Comparison of ENCODE assay signal across 8 mouse cellular contexts in the genomic region with DNA sequence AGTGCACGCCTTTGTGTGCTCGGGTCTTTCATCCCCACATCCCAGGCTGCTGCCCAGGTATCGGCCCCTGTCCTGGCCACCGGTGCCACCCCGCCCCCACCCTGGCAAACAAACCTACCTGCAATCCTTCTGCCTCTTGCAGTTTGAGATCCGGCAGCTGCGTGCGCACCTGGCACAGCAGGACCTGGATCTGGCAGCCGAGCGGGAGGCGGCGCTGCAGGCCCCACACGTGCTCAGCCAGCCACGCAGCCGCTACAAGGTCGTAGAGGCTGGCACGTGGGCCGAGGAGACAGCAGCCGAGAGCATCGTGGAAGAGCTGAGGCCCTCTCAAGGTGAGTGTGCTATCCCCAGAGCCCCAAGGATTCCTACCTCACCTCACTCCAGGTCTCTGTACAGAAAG.
DNase-seq lines count a peak whose midpoint lies in the region; ATAC-seq lines count a peak whose summit lies in the region.

No protein-coding gene starts in this region.

- intact Hi-C loops in heart, postnatal 36 days (cut with DNase I) = no loop called here

- no peak overlapping the region for H3K4me2 ChIP-seq in forebrain, embryonic 11.5 days (ENCODE audit: low read depth, low read length, severe bottlenecking)
- H3K4me2 ChIP-seq in kidney, embryonic 15.5 days = peak overlapping the region; percentile 44

- 25% methylated on average over 20 of the region's 20 CpGs for WGBS in forebrain, embryonic 11.5 days
- 17% methylated on average over 20 of the region's 20 CpGs for WGBS in kidney, embryonic 15.5 days

- no peaks in the 10 kb centered on the region for H3K36me3 ChIP-seq in forebrain, embryonic 11.5 days (ENCODE audit: control insufficient read depth, insufficient read depth, low read length)
- H3K36me3 ChIP-seq in kidney, embryonic 15.5 days = no peaks in the 10 kb centered on the region

- 0 out of 2 replicates have a peak, but pooled peaks have one; percentile 14 for ATAC-seq in forebrain, embryonic 11.5 days (replicated peaks; ENCODE audit: low FRiP score)
- ATAC-seq in kidney, embryonic 15.5 days (replicated peaks; ENCODE audit: low FRiP score) = no peak

- H3K9me3 ChIP-seq in forebrain, embryonic 11.5 days (ENCODE audit: control insufficient read depth, low read length) = no peaks in the 10 kb centered on the region
- no peaks in the 10 kb centered on the region for H3K9me3 ChIP-seq in kidney, embryonic 15.5 days (replicated peaks)

- H3K9ac ChIP-seq in forebrain, embryonic 11.5 days (ENCODE audit: low read length) = 0 out of 2 replicates have a peak overlapping the region, but pooled peaks have one; percentile 12
- H3K9ac ChIP-seq in kidney, embryonic 15.5 days = no peak overlapping the region

- no peak overlapping the region for H3K4me3 ChIP-seq in forebrain, embryonic 11.5 days (ENCODE audit: low read depth, low read length)
- H3K4me3 ChIP-seq in kidney, embryonic 15.5 days (replicated peaks) = 0 out of 2 replicates have a peak overlapping the region, but pooled peaks have one; percentile 1

- DNase-seq in heart, adult 11 months = peak; percentile 86
- DNase-seq in heart, postnatal 36 days = no peak
- no peak for DNase-seq in forebrain, embryonic 11.5 days (ENCODE audit: low spot score)
- DNase-seq in lung, postnatal 10 days = peak; percentile 47
- no peak for DNase-seq in gastrocnemius, postnatal 4 days (ENCODE audit: low spot score in 2 of 2)
- no peak for DNase-seq in spleen, postnatal 36 days (ENCODE audit: low spot score in 2 of 2)
- no peak for DNase-seq in right cerebral cortex, postnatal 36 days (ENCODE audit: low spot score in 2 of 2)

- no peak overlapping the region for H3K27ac ChIP-seq in forebrain, embryonic 11.5 days (ENCODE audit: low read depth, low read length)
- no peak overlapping the region for H3K27ac ChIP-seq in kidney, embryonic 15.5 days

- no peaks in the 10 kb centered on the region for H3K4me1 ChIP-seq in forebrain, embryonic 11.5 days (replicated peaks; ENCODE audit: control insufficient read depth, insufficient read depth, low read length)
- peaks cover 12% of the 10 kb centered on the region for H3K4me1 ChIP-seq in kidney, embryonic 15.5 days

- no peaks in the 10 kb centered on the region; the same call in 1 of the 2 replicates for H3K27me3 ChIP-seq in forebrain, embryonic 11.5 days (ENCODE audit: control insufficient read depth, insufficient read depth, low read length)
- H3K27me3 ChIP-seq in kidney, embryonic 15.5 days = peaks cover 18% of the 10 kb centered on the region

Comparison
In these comparisons a context has a peak if more than half of its experiments do, and no peak if none do; other contexts are left out.
1. DNase-seq: peak in heart, adult 11 months (single experiment) and lung, postnatal 10 days (single experiment); none in heart, postnatal 36 days (0 of 2), forebrain, embryonic 11.5 days (single experiment), gastrocnemius, postnatal 4 days (0 of 2), spleen, postnatal 36 days (0 of 2) and right cerebral cortex, postnatal 36 days (0 of 2).